9 mouse cellular contexts compared by ENCODE assay signal in the genomic region with DNA sequence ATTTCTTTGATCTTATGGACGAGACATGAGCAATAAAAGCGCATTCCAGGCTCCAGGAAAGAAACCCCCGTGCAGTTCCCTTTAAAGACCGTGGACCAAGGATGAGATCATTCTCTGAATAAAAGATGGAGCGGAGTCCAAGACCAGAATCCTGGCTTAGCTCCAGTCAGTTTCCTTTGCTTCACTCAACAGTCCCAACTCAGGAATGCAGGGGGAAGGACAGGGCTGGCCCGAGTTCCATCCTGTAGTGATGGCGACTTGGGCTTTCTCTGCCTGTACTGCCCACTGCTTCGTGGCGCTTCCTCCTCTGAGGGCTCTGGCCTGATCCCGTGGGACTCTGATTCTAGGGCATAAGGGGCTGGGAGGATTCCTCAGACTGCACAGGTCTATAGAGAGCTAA. TPM values are rescaled to one million over a fixed set of nuclear protein-coding genes. Genes with fewer than 3 reads are reported as not detected.
DNase-seq lines count a peak whose midpoint lies in the region; ATAC-seq and TF ChIP-seq lines count a peak whose summit lies in the region.
"Had no signal": no experiment of that assay in that cellular context is flagged by ENCODE, and none has a peak within 500 bp of the region (broad histone marks: within the 10 kb centered on the region; RNA-seq: fewer than 3 reads in every experiment).

No protein-coding gene starts in this region.

- TF ChIP-seq POLR2A in spleen, adult 2 months (IDR thresholded peaks at IDR 0.05; ENCODE audit: low read depth, low read length), result no peak

- H3K36me3 ChIP-seq in spleen, adult 2 months (ENCODE audit: control insufficient read depth, insufficient read depth, low read length), result no peaks in the 10 kb centered on the region
- H3K36me3 ChIP-seq in hindbrain, embryonic 12.5 days, result no peaks in the 10 kb centered on the region
- H3K36me3 ChIP-seq in limb, embryonic 13.5 days, result no peaks in the 10 kb centered on the region

- H3K9me3 ChIP-seq in hindbrain, embryonic 12.5 days (replicated peaks), result no peaks in the 10 kb centered on the region
- no peaks in the 10 kb centered on the region for H3K9me3 ChIP-seq in limb, embryonic 13.5 days

- DNase-seq in spleen, adult 2 months (ENCODE audit: low read depth in 1 of 2, low spot score in 2 of 2), result no peak
- no peak for DNase-seq in spleen, adult 12 weeks (ENCODE audit: low spot score)
- peak; percentile 92 for DNase-seq in gastrocnemius, adult 18-20 months (ENCODE audit: low spot score)
- no peak for DNase-seq in thymus, postnatal 25 days
- no peak for DNase-seq in retina, embryonic 14.5 days (ENCODE audit: low spot score)

- no peak overlapping the region for H3K4me3 ChIP-seq in spleen, adult 2 months (ENCODE audit: extremely low read depth, insufficient read depth, insufficient read length)
- no peak overlapping the region for H3K4me3 ChIP-seq in hindbrain, embryonic 12.5 days
- no peak overlapping the region for H3K4me3 ChIP-seq in limb, embryonic 13.5 days

- no peak for TF ChIP-seq CTCF in spleen, adult 2 months (IDR thresholded peaks at IDR 0.05; ENCODE audit: extremely low read depth, insufficient read depth, insufficient read length, insufficient replicate concordance)

- H3K27me3 ChIP-seq in spleen, adult 2 months (ENCODE audit: control insufficient read depth, insufficient read depth, low read length), result no peaks in the 10 kb centered on the region
- H3K27me3 ChIP-seq in hindbrain, embryonic 12.5 days, result no peaks in the 10 kb centered on the region
- no peaks in the 10 kb centered on the region for H3K27me3 ChIP-seq in limb, embryonic 13.5 days

- ATAC-seq in hindbrain, embryonic 12.5 days (ENCODE audit: low FRiP score), result no peak
- ATAC-seq in limb, embryonic 13.5 days (ENCODE audit: low FRiP score, low read depth), result peak; percentile 30; the same call in 1 of the 2 replicates
- ATAC-seq in activated CD4-positive, CD25-positive, alpha-beta regulatory T cell, adult 4 months, result no peak

- H3K27ac ChIP-seq in spleen, adult 2 months (ENCODE audit: insufficient read depth, low read length), result 0 out of 2 replicates have a peak overlapping the region, but pooled peaks have one; percentile 48
- peak overlapping the region; percentile 55 for H3K27ac ChIP-seq in hindbrain, embryonic 12.5 days
- peak overlapping the region; percentile 98 for H3K27ac ChIP-seq in limb, embryonic 13.5 days

- H3K4me1 ChIP-seq in spleen, adult 2 months (ENCODE audit: control insufficient read depth, insufficient read depth, insufficient read length), result peaks cover 3% of the 10 kb centered on the region; the same call in 1 of the 2 replicates
- peaks cover 51% of the 10 kb centered on the region for H3K4me1 ChIP-seq in hindbrain, embryonic 12.5 days
- H3K4me1 ChIP-seq in limb, embryonic 13.5 days, result peaks cover 60% of the 10 kb centered on the region

- no peak overlapping the region for H3K4me2 ChIP-seq in hindbrain, embryonic 12.5 days (replicated peaks)
- peak overlapping the region; percentile 28; the same call in 1 of the 2 replicates for H3K4me2 ChIP-seq in limb, embryonic 13.5 days (replicated peaks)

- 76% methylated on average over 10 of the region's 10 CpGs for WGBS in spleen, adult 2 months
- 47% methylated on average over 10 of the region's 10 CpGs for WGBS in hindbrain, embryonic 12.5 days
- WGBS in limb, embryonic 13.5 days, result 26% methylated on average over 10 of the region's 10 CpGs

- no peak overlapping the region for H3K9ac ChIP-seq in hindbrain, embryonic 12.5 days
- no peak overlapping the region; the same call in 1 of the 2 replicates for H3K9ac ChIP-seq in limb, embryonic 13.5 days

RNA-seq across cellular contexts. Expression of a gene that starts 0.7 kb away (rescaled TPM):
- polyA plus RNA-seq in spleen, adult 2 months (2012; rRNA removed), result 0.35 and 0.40 TPM in 2 replicates
- 1,000 to 10,000 TPM; 2,670 to 3,214 TPM for total RNA-seq in gastrocnemius, adult 18-20 months (2021)
- polyA plus RNA-seq in hindbrain, embryonic 12.5 days (2016; fragmentation: Nextera tagmentation; extraction: Ambion mirVana), result 2.3 and 3.8 TPM in 2 replicates
- polyA plus RNA-seq in limb, embryonic 13.5 days (2015; fragmentation: Nextera tagmentation; extraction: Ambion mirVana), result 6.5 and 8.1 TPM in 2 replicates
- not detected for polyA plus RNA-seq in activated CD4-positive, CD25-positive, alpha-beta regulatory T cell, adult 4 months (2017; shearing (Covaris generic))

RNA-seq across cellular contexts. Expression of a gene that starts 13.8 kb away (rescaled TPM):
- 32.4 and 33.5 TPM in 2 replicates for polyA plus RNA-seq in spleen, adult 2 months (2012; rRNA removed)
- 10 to 100 TPM; 20.2 to 33.2 TPM for total RNA-seq in gastrocnemius, adult 18-20 months (2021)
- polyA plus RNA-seq in hindbrain, embryonic 12.5 days (2016; fragmentation: Nextera tagmentation; extraction: Ambion mirVana), result 322 and 363 TPM in 2 replicates
- 108 and 113 TPM in 2 replicates for polyA plus RNA-seq in limb, embryonic 13.5 days (2015; fragmentation: Nextera tagmentation; extraction: Ambion mirVana)
- polyA plus RNA-seq in activated CD4-positive, CD25-positive, alpha-beta regulatory T cell, adult 4 months (2017; shearing (Covaris generic)), result 10 to 100 TPM; 42.0 to 43.1 TPM

RNA-seq across cellular contexts. Expression of a gene that starts 37.8 kb away (rescaled TPM):
- polyA plus RNA-seq in spleen, adult 2 months (2012; rRNA removed), result 0.04 TPM in 1 of 2 replicates, not detected in the other
- under 1 TPM; 0.40 to 0.43 TPM for total RNA-seq in gastrocnemius, adult 18-20 months (2021)
- polyA plus RNA-seq in hindbrain, embryonic 12.5 days (2016; fragmentation: Nextera tagmentation; extraction: Ambion mirVana), result not detected in 2 replicates
- not detected in 2 replicates for polyA plus RNA-seq in limb, embryonic 13.5 days (2015; fragmentation: Nextera tagmentation; extraction: Ambion mirVana)
- polyA plus RNA-seq in activated CD4-positive, CD25-positive, alpha-beta regulatory T cell, adult 4 months (2017; shearing (Covaris generic)), result not detected
- total RNA-seq: layer of hippocampus, postnatal 14 days had no signal

RNA-seq across cellular contexts. Expression of a gene that starts 41.0 kb away (rescaled TPM):
- polyA plus RNA-seq in spleen, adult 2 months (2012; rRNA removed), result 117 and 119 TPM in 2 replicates
- 10 to 100 TPM in 1 of 2 experiments, 1 to 10 TPM in 1; 7.6 to 10.6 TPM for total RNA-seq in gastrocnemius, adult 18-20 months (2021)
- 147 and 159 TPM in 2 replicates for polyA plus RNA-seq in hindbrain, embryonic 12.5 days (2016; fragmentation: Nextera tagmentation; extraction: Ambion mirVana)
- 42.2 and 46.7 TPM in 2 replicates for polyA plus RNA-seq in limb, embryonic 13.5 days (2015; fragmentation: Nextera tagmentation; extraction: Ambion mirVana)
- 1 to 10 TPM; 3.4 to 3.8 TPM for polyA plus RNA-seq in activated CD4-positive, CD25-positive, alpha-beta regulatory T cell, adult 4 months (2017; shearing (Covaris generic))

Comparison
In these comparisons a context has a peak if more than half of its experiments do, and no peak if none do; other contexts are left out.
1. H3K27ac ChIP-seq: peak in every context shown above with its lines; median percentile 98 in limb, embryonic 13.5 days; 55 in hindbrain, embryonic 12.5 days; 48 in spleen, adult 2 months.